Mouse (Mus musculus) ES-Bruce4 (cell line): ENCODE data around the gene Tnfaip8l1. TPM values are rescaled to one million over a fixed set of nuclear protein-coding genes. Genes with fewer than 3 reads are reported as not detected.

ENCODE experiments used
- H3K27ac ChIP-seq: 2 replicates; pipeline ENCODE4 v1.5.1; 2012; ENCODE audit warnings: low read length, inconsistent platforms; ENCODE audit not compliant: insufficient read depth
- H3K27me3 ChIP-seq: 2 replicates; pipeline ENCODE4 v1.6.1; 2012; ENCODE audit warnings: mild to moderate bottlenecking, low read length, inconsistent platforms; ENCODE audit not compliant: control insufficient read depth, poor library complexity, insufficient read depth, severe bottlenecking
- H3K36me3 ChIP-seq: 2 replicates; pipeline ENCODE4 v1.6.1; 2012; ENCODE audit warnings: inconsistent platforms, mild to moderate bottlenecking, low read length, moderate library complexity; ENCODE audit not compliant: control insufficient read depth, poor library complexity, insufficient read depth, severe bottlenecking
- H3K4me1 ChIP-seq: one replicate; pipeline ENCODE4 v1.8.1; 2011; ENCODE audit warnings: low read length; ENCODE audit not compliant: control insufficient read depth, insufficient read depth
- H3K4me3 ChIP-seq: 2 replicates; pipeline ENCODE4 v1.5.1; 2011; ENCODE audit warnings: low read depth, mild to moderate bottlenecking, low read length
- H3K9ac ChIP-seq: 2 replicates; pipeline ENCODE4 v1.6.1; 2012; ENCODE audit warnings: low read depth, mild to moderate bottlenecking, inconsistent platforms; ENCODE audit not compliant: poor library complexity, severe bottlenecking
- H3K9me3 ChIP-seq: replicated peaks from 2 replicates; pipeline ENCODE4 v1.6.1; 2012; ENCODE audit warnings: mild to moderate bottlenecking, low read length, inconsistent platforms; ENCODE audit not compliant: control insufficient read depth, poor library complexity, insufficient read depth, severe bottlenecking
- CTCF ChIP-seq: IDR thresholded peaks from one replicate; pipeline ENCODE4 v1.8.1; 2011; ENCODE audit warnings: low read depth, low read length
- EP300 ChIP-seq: IDR thresholded peaks from 2 replicates; pipeline ENCODE4 v1.6.1; 2011; ENCODE audit warnings: low read depth, low read length; ENCODE audit not compliant: insufficient read depth
- POLR2A ChIP-seq: IDR thresholded peaks from one replicate; pipeline ENCODE4 v1.8.1; 2011; ENCODE audit warnings: low read length; ENCODE audit not compliant: insufficient read depth
- polyA plus RNA-seq: library from polyadenylated mRNA; stranded (reverse); fragments of >200 nt; gene quantifications from 2 replicates; pipeline ENCODE4 v1.2.4, GENCODE M21; 2011; ENCODE audit warnings: low read depth; ENCODE audit not compliant: missing spikeins, insufficient read depth, insufficient read length

The Tnfaip8l1 gene
- polyA plus RNA-seq, 1 experiment, result 2.5 TPM

GRCm38 (mm10) chr17:56207963-56208530, 45.8 kb downstream of the Tnfaip8l1 start:
- peaks cover 16% of the 10 kb centered on the region for H3K36me3 ChIP-seq
- no peak overlapping the region for H3K4me3 ChIP-seq
- no peak overlapping the region for H3K27ac ChIP-seq
- TF ChIP-seq EP300 (no peak), POLR2A (no peak), CTCF (no peak)
- H3K9ac ChIP-seq, result no peak overlapping the region
- H3K4me1 ChIP-seq, result no peaks in the 10 kb centered on the region
- no peaks in the 10 kb centered on the region for H3K27me3 ChIP-seq
- no peaks in the 10 kb centered on the region for H3K9me3 ChIP-seq

- H3K4me1 ChIP-seq, result no peaks in the 10 kb centered on the region
- peaks cover 11% of the 10 kb centered on the region for H3K36me3 ChIP-seq
- no peaks in the 10 kb centered on the region for H3K9me3 ChIP-seq
- TF ChIP-seq POLR2A (no peak), CTCF (no peak), EP300 (no peak)
- H3K27ac ChIP-seq, result no peak overlapping the region
- H3K27me3 ChIP-seq, result no peaks in the 10 kb centered on the region
- no peak overlapping the region for H3K4me3 ChIP-seq
- H3K9ac ChIP-seq, result no peak overlapping the region
Measured at GRCm38 (mm10) chr17:56208821-56209220, 46.5 kb downstream of the Tnfaip8l1 start.

DNA sequence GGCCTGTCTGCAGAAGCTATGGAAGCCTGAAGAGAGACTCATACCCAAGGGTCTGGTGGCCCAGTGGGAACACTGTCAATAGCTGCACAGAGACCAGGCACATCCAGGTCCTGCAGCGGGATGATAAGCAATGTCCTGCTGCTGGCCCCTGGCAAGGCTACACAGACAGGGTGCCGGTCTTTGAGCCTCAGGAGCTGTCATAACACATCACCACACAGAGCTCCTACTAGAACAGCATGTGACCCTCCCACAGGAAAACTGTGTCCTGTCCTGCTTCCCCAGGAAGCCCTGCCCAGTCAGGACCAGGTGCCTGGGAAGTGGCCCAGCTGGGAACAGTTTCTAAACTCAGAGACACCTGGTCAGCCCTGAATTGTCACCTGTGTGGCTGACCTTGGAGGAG, 48.8 kb downstream of the Tnfaip8l1 start:
- no peaks in the 10 kb centered on the region for H3K4me1 ChIP-seq
- H3K9ac ChIP-seq, result no peak overlapping the region
- peaks cover 8% of the 10 kb centered on the region for H3K36me3 ChIP-seq
- H3K4me3 ChIP-seq, result no peak overlapping the region
- TF ChIP-seq EP300, result no peak
- TF ChIP-seq CTCF, result no peak
- TF ChIP-seq POLR2A, result no peak
- H3K27me3 ChIP-seq, result no peaks in the 10 kb centered on the region
- no peaks in the 10 kb centered on the region for H3K9me3 ChIP-seq
- no peak overlapping the region for H3K27ac ChIP-seq

DNA sequence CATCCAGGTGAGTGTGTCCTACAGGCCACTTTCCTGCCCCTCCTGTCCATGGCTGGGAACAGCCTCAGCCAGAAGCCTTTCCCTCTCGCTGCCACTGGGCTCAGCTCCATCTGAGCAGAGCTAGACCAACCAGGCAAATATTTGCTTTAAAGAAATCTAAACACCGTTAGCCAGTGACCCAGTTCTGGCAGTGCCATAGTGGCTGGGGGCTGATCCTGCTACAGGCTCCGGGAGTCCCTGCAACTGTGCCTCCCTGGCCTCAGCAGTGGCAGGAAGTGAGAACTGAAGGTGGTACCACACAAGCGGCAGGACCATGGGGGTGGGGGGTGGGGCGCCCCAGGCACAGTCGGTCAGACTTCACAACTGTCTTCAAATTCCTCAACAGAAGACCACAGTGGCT, 50.4 kb downstream of the Tnfaip8l1 start:
- Histone ChIP-seq H3K9me3 (no peaks in the 10 kb centered on the region), H3K27me3 (no peaks in the 10 kb centered on the region), H3K4me1 (no peaks in the 10 kb centered on the region), H3K4me3 (no peak overlapping the region), H3K36me3 (peaks cover 5% of the 10 kb centered on the region), H3K9ac (no peak overlapping the region), H3K27ac (no peak overlapping the region)
- TF ChIP-seq EP300, result no peak
- no peak for TF ChIP-seq POLR2A
- no peak for TF ChIP-seq CTCF

- no peak overlapping the region for H3K27ac ChIP-seq
- H3K27me3 ChIP-seq, result no peaks in the 10 kb centered on the region
- peaks cover 5% of the 10 kb centered on the region for H3K36me3 ChIP-seq
- no peaks in the 10 kb centered on the region for H3K4me1 ChIP-seq
- TF ChIP-seq EP300 (no peak), CTCF (no peak), POLR2A (no peak)
- no peaks in the 10 kb centered on the region for H3K9me3 ChIP-seq
- no peak overlapping the region for H3K9ac ChIP-seq
- H3K4me3 ChIP-seq, result no peak overlapping the region
Measured at GRCm38 (mm10) chr17:56214229-56214628, 52.0 kb downstream of the Tnfaip8l1 start.

GRCm38 (mm10) chr17:56217670-56218069, 55.4 kb downstream of the Tnfaip8l1 start:
- Histone ChIP-seq H3K27ac (no peak overlapping the region), H3K36me3 (no peaks in the 10 kb centered on the region), H3K4me1 (peaks cover 3% of the 10 kb centered on the region), H3K9me3 (no peaks in the 10 kb centered on the region), H3K27me3 (no peaks in the 10 kb centered on the region), H3K4me3 (peak overlapping the region; percentile 85), H3K9ac (peak overlapping the region; percentile 81)
- TF ChIP-seq EP300 (no peak), CTCF (no peak), POLR2A (no peak)
